Mouse (Mus musculus) heart, adult 11 months (tissue): ENCODE data around the gene Celsr1.

Experiments
- DNase-seq: peaks from one replicate; pipeline ENCODE4 v3.0.0; 2022

Celsr1 gene

GRCm38 (mm10) chr15:86033191-86033841, at the start of gene Celsr1:
Gene Celsr1 (minus strand): TSS chr15:86033777.
- DNase-seq: no peak

GRCm38 (mm10) chr15:86083261-86083741, 49.7 kb upstream of the Celsr1 start:
- peak; percentile 94 for DNase-seq

- peak; percentile 91 for DNase-seq
Measured at GRCm38 (mm10) chr15:86082551-86082961, 49.0 kb upstream of the Celsr1 start.

- peak; percentile 89 for DNase-seq
Measured at GRCm38 (mm10) chr15:86081654-86082053, 48.1 kb upstream of the Celsr1 start.

GRCm38 (mm10) chr15:86080408-86080807, 46.8 kb upstream of the Celsr1 start:
- DNase-seq: no peak

- peak; percentile 98 for DNase-seq
Measured at GRCm38 (mm10) chr15:86079876-86080275, 46.3 kb upstream of the Celsr1 start.

GRCm38 (mm10) chr15:86079467-86079866, 45.9 kb upstream of the Celsr1 start:
- DNase-seq: no peak

GRCm38 (mm10) chr15:86078481-86079216, 45.1 kb upstream of the Celsr1 start:
- DNase-seq: peak; percentile 95

- DNase-seq: peak; percentile 90
Measured at GRCm38 (mm10) chr15:86077934-86078333, 44.4 kb upstream of the Celsr1 start.

GRCm38 (mm10) chr15:86076378-86076777, 42.8 kb upstream of the Celsr1 start:
- peak; percentile 88 for DNase-seq

- DNase-seq: peak; percentile 93
Measured at GRCm38 (mm10) chr15:86076048-86076315, 42.4 kb upstream of the Celsr1 start.

- DNase-seq: peak; percentile 94
Measured at GRCm38 (mm10) chr15:86075305-86076047, 41.9 kb upstream of the Celsr1 start.

GRCm38 (mm10) chr15:86074171-86074937, 40.8 kb upstream of the Celsr1 start:
- DNase-seq: no peak

GRCm38 (mm10) chr15:86071166-86071565, 37.6 kb upstream of the Celsr1 start:
- no peak for DNase-seq

- peak; percentile 68 for DNase-seq
Measured at GRCm38 (mm10) chr15:86070368-86070767, 36.8 kb upstream of the Celsr1 start.

- DNase-seq: peak; percentile 89
Measured at GRCm38 (mm10) chr15:86069011-86069791, 35.6 kb upstream of the Celsr1 start.

- peak; percentile 94 for DNase-seq
Measured at GRCm38 (mm10) chr15:86067941-86068495, 34.4 kb upstream of the Celsr1 start.

GRCm38 (mm10) chr15:86067581-86067910, 34.0 kb upstream of the Celsr1 start:
- peak; percentile 96 for DNase-seq

GRCm38 (mm10) chr15:86066836-86067580, 33.4 kb upstream of the Celsr1 start:
- peak; percentile 92 for DNase-seq

- peak; percentile 87 for DNase-seq
Measured at GRCm38 (mm10) chr15:86065367-86065766, 31.8 kb upstream of the Celsr1 start.

GRCm38 (mm10) chr15:86064850-86065229, 31.3 kb upstream of the Celsr1 start:
- peak; percentile 85 for DNase-seq
